Mouse (Mus musculus): ENCODE results near the gene Dnal4. TPM values are rescaled to one million over a fixed set of nuclear protein-coding genes. Genes with fewer than 3 reads are reported as not detected.

The Dnal4 gene
- polyA plus RNA-seq, 1 experiment = 30.0 TPM

- H3K27me3 ChIP-seq (replicated peaks) = peaks cover 93% of the 10 kb centered on the region
- H3K4me1 ChIP-seq = peaks cover 23% of the 10 kb centered on the region
- no peaks in the 10 kb centered on the region for H3K9me3 ChIP-seq
- H3K4me3 ChIP-seq (replicated peaks) = no peak overlapping the region
- H3K36me3 ChIP-seq (replicated peaks; ENCODE audit: low read length) = no peaks in the 10 kb centered on the region
- TF ChIP-seq FLI1 (IDR thresholded peaks at IDR 0.05; ENCODE audit: low read length) (no peak), GATA1 (IDR thresholded peaks at IDR 0.05; ENCODE audit: borderline replicate concordance, low read length) (no peak)
These were observed 23.1 kb upstream of the Dnal4 start for GRCm38 (mm10) chr15:79800701-79801100.

- Histone ChIP-seq H3K9me3 (no peaks in the 10 kb centered on the region), H3K4me1 (peaks cover 11% of the 10 kb centered on the region), H3K4me3 (replicated peaks) (no peak overlapping the region), H3K36me3 (replicated peaks; ENCODE audit: low read length) (no peaks in the 10 kb centered on the region), H3K27me3 (replicated peaks) (peaks cover 92% of the 10 kb centered on the region)
- TF ChIP-seq FLI1 (IDR thresholded peaks at IDR 0.05; ENCODE audit: low read length) (no peak), GATA1 (IDR thresholded peaks at IDR 0.05; ENCODE audit: borderline replicate concordance, low read length) (no peak)
These were observed 20.9 kb upstream of the Dnal4 start for GRCm38 (mm10) chr15:79798591-79798990.

GRCm38 (mm10) chr15:79797680-79798079, 20.0 kb upstream of the Dnal4 start:
- TF ChIP-seq GATA1 (IDR thresholded peaks at IDR 0.05; ENCODE audit: borderline replicate concordance, low read length) (no peak), FLI1 (IDR thresholded peaks at IDR 0.05; ENCODE audit: low read length) (no peak)
- Histone ChIP-seq H3K36me3 (replicated peaks; ENCODE audit: low read length) (no peaks in the 10 kb centered on the region), H3K4me3 (replicated peaks) (no peak overlapping the region), H3K27me3 (replicated peaks) (peaks cover 92% of the 10 kb centered on the region), H3K4me1 (peaks cover 4% of the 10 kb centered on the region; the same call in 1 of the 2 replicates), H3K9me3 (no peaks in the 10 kb centered on the region)

- no peaks in the 10 kb centered on the region for H3K9me3 ChIP-seq
- H3K27me3 ChIP-seq (replicated peaks) = peaks cover 92% of the 10 kb centered on the region
- H3K4me3 ChIP-seq (replicated peaks) = no peak overlapping the region
- H3K36me3 ChIP-seq (replicated peaks; ENCODE audit: low read length) = no peaks in the 10 kb centered on the region
- TF ChIP-seq GATA1 (IDR thresholded peaks at IDR 0.05; ENCODE audit: borderline replicate concordance, low read length) = no peak
- TF ChIP-seq FLI1 (IDR thresholded peaks at IDR 0.05; ENCODE audit: low read length) = no peak
- H3K4me1 ChIP-seq = peaks cover 8% of the 10 kb centered on the region; the same call in 1 of the 2 replicates
These were observed 19.4 kb upstream of the Dnal4 start for GRCm38 (mm10) chr15:79797096-79797495.

DNA sequence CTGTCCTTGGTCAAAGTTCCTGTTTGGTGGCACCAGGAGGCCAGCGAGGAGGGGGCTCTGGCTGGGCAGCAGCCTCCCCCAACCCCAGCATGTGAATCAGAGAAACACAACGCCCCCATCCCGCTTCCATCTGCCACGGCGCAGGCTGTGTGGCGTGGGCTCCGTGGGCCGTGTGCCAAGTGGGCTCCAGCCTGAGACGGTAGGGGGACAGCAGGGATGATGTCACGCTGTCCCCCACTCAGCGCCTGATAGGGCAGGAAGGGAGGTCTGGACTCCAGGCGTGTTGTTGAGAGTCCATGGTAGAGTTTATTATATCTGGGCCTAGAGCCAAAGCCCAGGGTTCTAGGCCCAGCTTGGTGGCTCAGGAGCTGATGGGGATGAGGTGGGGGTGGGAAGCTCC, 18.6 kb upstream of the Dnal4 start:
- H3K36me3 ChIP-seq (replicated peaks; ENCODE audit: low read length) = no peaks in the 10 kb centered on the region
- no peaks in the 10 kb centered on the region for H3K9me3 ChIP-seq
- no peak overlapping the region for H3K4me3 ChIP-seq (replicated peaks)
- H3K27me3 ChIP-seq (replicated peaks) = peaks cover 91% of the 10 kb centered on the region
- TF ChIP-seq FLI1 (IDR thresholded peaks at IDR 0.05; ENCODE audit: low read length) (no peak), GATA1 (IDR thresholded peaks at IDR 0.05; ENCODE audit: borderline replicate concordance, low read length) (no peak)
- peaks cover 8% of the 10 kb centered on the region; the same call in 1 of the 2 replicates for H3K4me1 ChIP-seq

DNA sequence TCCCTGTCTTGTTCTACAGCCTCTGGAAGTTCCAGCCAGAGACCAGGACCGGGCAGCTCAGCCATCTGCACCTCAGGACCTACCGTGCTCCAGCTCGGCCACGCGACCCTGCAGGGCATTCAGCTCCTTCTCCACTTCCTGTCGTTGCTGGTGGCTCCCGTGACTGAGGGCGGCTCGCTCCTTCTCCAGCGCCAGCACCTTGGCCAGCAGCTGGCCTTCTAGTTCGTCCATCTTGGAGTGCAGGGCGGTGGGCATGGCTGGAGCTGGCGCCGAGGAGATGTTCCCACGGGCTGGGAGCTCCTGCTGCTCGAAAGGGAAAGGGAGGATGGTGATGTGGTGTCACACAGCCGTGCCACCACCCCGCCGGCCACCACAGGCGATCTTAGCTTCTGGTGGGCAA, 16.5 kb upstream of the Dnal4 start:
- Histone ChIP-seq H3K4me1 (peaks cover 8% of the 10 kb centered on the region; the same call in 1 of the 2 replicates), H3K36me3 (replicated peaks; ENCODE audit: low read length) (no peaks in the 10 kb centered on the region), H3K27me3 (replicated peaks) (peaks cover 96% of the 10 kb centered on the region), H3K9me3 (no peaks in the 10 kb centered on the region), H3K4me3 (replicated peaks) (no peak overlapping the region)
- TF ChIP-seq FLI1 (IDR thresholded peaks at IDR 0.05; ENCODE audit: low read length) (no peak), GATA1 (IDR thresholded peaks at IDR 0.05; ENCODE audit: borderline replicate concordance, low read length) (no peak)

DNA sequence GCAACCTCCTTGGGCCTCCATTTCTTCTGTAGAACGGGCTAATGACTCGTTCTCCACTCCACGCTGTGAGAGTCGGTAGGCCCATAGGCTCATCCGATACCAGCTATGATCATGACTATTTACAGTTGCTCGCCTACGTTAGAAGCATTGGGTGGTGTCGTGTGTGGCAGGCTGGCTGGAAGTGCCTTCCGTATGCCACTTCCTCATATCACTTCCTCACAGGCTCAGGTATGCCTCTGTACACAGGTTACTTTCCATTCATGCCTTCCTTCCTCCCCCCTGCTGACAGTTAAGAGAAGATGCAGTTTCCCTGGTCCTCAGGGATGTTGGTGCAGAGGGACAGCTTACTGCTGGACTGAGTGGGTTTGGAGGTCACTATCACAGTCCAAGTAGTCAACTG, 15.4 kb upstream of the Dnal4 start:
- peak overlapping the region; percentile 13 for H3K4me3 ChIP-seq (replicated peaks)
- H3K9me3 ChIP-seq = no peaks in the 10 kb centered on the region
- H3K36me3 ChIP-seq (replicated peaks; ENCODE audit: low read length) = no peaks in the 10 kb centered on the region
- H3K4me1 ChIP-seq = peaks cover 8% of the 10 kb centered on the region; the same call in 1 of the 2 replicates
- TF ChIP-seq FLI1 (IDR thresholded peaks at IDR 0.05; ENCODE audit: low read length) (no peak), GATA1 (IDR thresholded peaks at IDR 0.05; ENCODE audit: borderline replicate concordance, low read length) (no peak)
- H3K27me3 ChIP-seq (replicated peaks) = peaks cover 96% of the 10 kb centered on the region

DNA sequence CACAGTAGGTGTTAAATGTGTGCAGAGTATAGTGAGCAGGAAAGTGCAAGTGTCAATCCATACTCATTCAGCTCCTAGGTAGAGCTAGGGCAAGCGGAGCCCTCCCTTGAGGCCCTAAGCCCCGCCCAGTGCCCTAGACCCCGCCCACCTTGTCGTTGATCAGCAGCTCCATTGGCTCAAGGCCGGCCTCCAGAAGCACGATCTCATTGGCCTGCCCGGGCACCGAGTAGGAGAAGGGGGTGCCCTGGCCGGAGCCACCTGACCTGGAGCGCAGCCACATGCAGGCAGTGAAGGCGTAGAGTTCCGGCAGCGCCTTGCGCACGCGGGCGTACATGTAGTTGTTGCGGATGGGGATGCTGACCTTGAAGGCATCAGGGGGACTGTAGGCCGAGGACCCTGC, 14.8 kb upstream of the Dnal4 start:
- Histone ChIP-seq H3K36me3 (replicated peaks; ENCODE audit: low read length) (no peaks in the 10 kb centered on the region), H3K4me3 (replicated peaks) (peak overlapping the region; percentile 21), H3K27me3 (replicated peaks) (peaks cover 96% of the 10 kb centered on the region), H3K4me1 (peaks cover 8% of the 10 kb centered on the region; the same call in 1 of the 2 replicates), H3K9me3 (no peaks in the 10 kb centered on the region)
- TF ChIP-seq GATA1 (IDR thresholded peaks at IDR 0.05; ENCODE audit: borderline replicate concordance, low read length) (no peak), FLI1 (IDR thresholded peaks at IDR 0.05; ENCODE audit: low read length) (no peak)

DNA sequence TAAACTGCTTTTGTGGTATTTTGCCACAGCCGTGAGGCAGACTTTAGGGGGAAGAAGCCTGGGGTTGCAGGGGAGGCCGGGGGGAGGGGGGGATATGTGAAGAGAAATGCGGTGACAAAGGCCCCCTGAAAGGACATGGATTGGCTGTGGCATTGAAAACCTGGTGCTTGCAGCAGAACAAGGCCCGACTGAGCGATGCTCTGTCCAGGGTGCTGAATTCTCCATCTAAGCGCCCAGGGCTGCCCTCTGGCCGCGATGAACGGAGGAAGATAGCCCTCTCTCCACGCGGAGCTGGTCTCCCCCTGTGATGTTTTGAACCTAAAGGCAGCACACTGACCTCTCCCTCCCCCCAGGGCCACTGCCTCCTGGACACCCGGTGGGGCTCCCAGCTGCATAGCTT, 13.9 kb upstream of the Dnal4 start:
- TF ChIP-seq GATA1 (IDR thresholded peaks at IDR 0.05; ENCODE audit: borderline replicate concordance, low read length) (no peak), FLI1 (IDR thresholded peaks at IDR 0.05; ENCODE audit: low read length) (no peak)
- Histone ChIP-seq H3K9me3 (no peaks in the 10 kb centered on the region), H3K27me3 (replicated peaks) (peaks cover 97% of the 10 kb centered on the region)

DNA sequence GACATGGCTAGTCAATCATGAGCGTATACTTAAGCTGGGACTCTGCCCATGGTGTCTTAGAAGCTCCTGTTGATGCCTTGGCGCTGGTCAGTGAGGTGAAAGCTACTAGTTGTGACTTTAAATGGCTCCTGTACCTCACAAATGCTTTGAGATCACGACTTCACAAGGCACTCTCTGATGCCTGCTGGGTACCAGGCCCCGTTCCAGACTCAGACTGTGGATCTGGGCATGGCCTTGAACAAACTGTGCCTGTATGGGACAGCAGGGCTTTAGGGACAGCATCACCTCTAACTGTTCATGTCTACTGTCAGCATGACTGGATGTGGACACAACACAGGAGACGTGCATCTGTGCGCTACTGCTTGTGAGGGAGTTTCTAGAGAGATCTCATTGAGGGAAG, 13.3 kb upstream of the Dnal4 start:
- H3K36me3 ChIP-seq (replicated peaks; ENCODE audit: low read length) = no peaks in the 10 kb centered on the region
- H3K9me3 ChIP-seq = no peaks in the 10 kb centered on the region
- peaks cover 96% of the 10 kb centered on the region for H3K27me3 ChIP-seq (replicated peaks)
- H3K4me1 ChIP-seq = peaks cover 14% of the 10 kb centered on the region
- no peak for TF ChIP-seq FLI1 (IDR thresholded peaks at IDR 0.05; ENCODE audit: low read length)
- no peak for TF ChIP-seq GATA1 (IDR thresholded peaks at IDR 0.05; ENCODE audit: borderline replicate concordance, low read length)
- no peak overlapping the region for H3K4me3 ChIP-seq (replicated peaks)

More for the DNA sequence above, 13.9 kb upstream of the Dnal4 start:
- Histone ChIP-seq H3K4me1 (peaks cover 8% of the 10 kb centered on the region; the same call in 1 of the 2 replicates), H3K36me3 (replicated peaks; ENCODE audit: low read length) (no peaks in the 10 kb centered on the region), H3K4me3 (replicated peaks) (no peak overlapping the region)

DNA sequence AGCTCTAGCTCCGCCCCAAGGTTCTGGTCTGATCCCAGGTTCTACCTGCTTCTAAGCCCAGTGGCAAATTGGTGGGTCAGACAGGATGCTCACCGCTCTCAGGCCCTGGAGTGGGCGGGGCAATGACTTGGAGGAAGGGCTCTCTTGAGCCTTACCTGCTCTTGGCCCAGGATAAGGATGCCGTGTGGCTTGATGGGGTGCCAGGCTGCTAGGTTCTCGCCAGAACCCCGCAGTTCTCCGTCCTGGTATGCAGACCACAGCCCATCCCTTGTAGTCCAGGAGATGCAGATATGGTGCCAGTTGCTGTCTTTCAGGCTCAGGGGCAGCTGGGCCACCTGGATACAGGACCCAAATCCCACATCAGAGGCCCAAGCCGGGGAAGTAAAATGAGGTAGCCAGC, 12.5 kb upstream of the Dnal4 start:
- no peaks in the 10 kb centered on the region for H3K9me3 ChIP-seq

More for the DNA sequence above, 12.5 kb upstream of the Dnal4 start:
- H3K36me3 ChIP-seq (replicated peaks; ENCODE audit: low read length) = no peaks in the 10 kb centered on the region
- no peak overlapping the region for H3K4me3 ChIP-seq (replicated peaks)
- H3K27me3 ChIP-seq (replicated peaks) = peaks cover 95% of the 10 kb centered on the region
- TF ChIP-seq FLI1 (IDR thresholded peaks at IDR 0.05; ENCODE audit: low read length) = no peak
- no peak for TF ChIP-seq GATA1 (IDR thresholded peaks at IDR 0.05; ENCODE audit: borderline replicate concordance, low read length)
- H3K4me1 ChIP-seq = peaks cover 22% of the 10 kb centered on the region
